Mouse (Mus musculus) spleen, adult 2 months (tissue): ENCODE data around the gene M1ap.

Source experiments
- CTCF ChIP-seq: fragments of 200-500 bp; IDR thresholded peaks from 2 replicates; pipeline ENCODE4 v1.5.1; 2011; ENCODE audit warnings: mild to moderate bottlenecking, inconsistent platforms; ENCODE audit not compliant: insufficient read depth, insufficient read length, insufficient replicate concordance; ENCODE audit errors: extremely low read depth
- POLR2A ChIP-seq: fragments of 200-500 bp; IDR thresholded peaks from 2 replicates; pipeline ENCODE4 v1.6.1; 2011; ENCODE audit warnings: low read depth, low read length, inconsistent platforms

- TF ChIP-seq POLR2A = no peak
- no peak for TF ChIP-seq CTCF
Observed at GRCm38 (mm10) chr6:82898745-82899144, 48.0 kb upstream of the M1ap start.
